Mouse (Mus musculus) limb, embryonic 14.5 days (tissue): ENCODE results near the gene Ttll7. TPM values are rescaled to one million over a fixed set of nuclear protein-coding genes. Genes with fewer than 3 reads are reported as not detected.

Experiments
- ATAC-seq: fragments of 200-750 bp; cut with Nextera tagmentation; 2 replicates; pipeline ENCODE4 v1.8.0; 2017; ENCODE audit warnings: low read depth, moderate number of reproducible peaks, moderate TSS enrichment; ENCODE audit not compliant: low FRiP score
- DNase-seq: peaks from one replicate; pipeline ENCODE4 v3.0.0-alpha.2; 2015; ENCODE audit warnings: low spot score
- H3K27ac ChIP-seq: fragments of 300-500 bp; sonication (generic); replicated peaks from 2 replicates; pipeline ENCODE4 v1.5.1; 2014; ENCODE audit warnings: low read depth, mild to moderate bottlenecking, low read length, moderate library complexity, mixed read lengths
- H3K27me3 ChIP-seq: fragments of 300-500 bp; sonication (generic); 2 replicates; pipeline ENCODE4 v1.6.1; 2014; ENCODE audit warnings: low read length, mixed read lengths; ENCODE audit not compliant: control insufficient read depth, insufficient read depth
- H3K36me3 ChIP-seq: fragments of 300-500 bp; sonication (generic); 2 replicates; pipeline ENCODE4 v1.6.1; 2014; ENCODE audit warnings: mild to moderate bottlenecking, low read length, moderate library complexity, mixed read lengths; ENCODE audit not compliant: control insufficient read depth, insufficient read depth
- H3K4me1 ChIP-seq: fragments of 300-500 bp; sonication (generic); 2 replicates; pipeline ENCODE4 v1.6.1; 2014; ENCODE audit warnings: antibody characterized with exemption, low read length, mixed read lengths; ENCODE audit not compliant: control insufficient read depth, insufficient read depth
- H3K4me2 ChIP-seq: fragments of 300-500 bp; sonication (generic); replicated peaks from 2 replicates; pipeline ENCODE4 v1.6.1; 2014; ENCODE audit warnings: low read depth, mild to moderate bottlenecking, low read length, moderate library complexity; ENCODE audit not compliant: severe bottlenecking
- H3K4me3 ChIP-seq: fragments of 300-500 bp; sonication (generic); replicated peaks from 2 replicates; pipeline ENCODE4 v1.5.1; 2014; ENCODE audit warnings: low read length
- H3K9ac ChIP-seq: fragments of 300-500 bp; sonication (generic); 2 replicates; pipeline ENCODE4 v1.6.1; 2014; ENCODE audit warnings: mild to moderate bottlenecking, low read depth, low read length, moderate library complexity; ENCODE audit not compliant: severe bottlenecking
- H3K9me3 ChIP-seq: fragments of 300-500 bp; sonication (generic); 2 replicates; pipeline ENCODE4 v1.6.1; 2016; ENCODE audit warnings: low read length; ENCODE audit not compliant: control insufficient read depth
- POLR2A ChIP-seq: fragments of 200-500 bp; IDR thresholded peaks from 2 replicates; pipeline ENCODE4 v1.8.0; 2012; ENCODE audit warnings: inconsistent platforms, mild to moderate bottlenecking, moderate library complexity, borderline replicate concordance; ENCODE audit not compliant: insufficient read depth, insufficient read length; ENCODE audit errors: extremely low read depth
- WGBS: fragments of 180-500 bp; shearing (Covaris S2); extraction: QIAGEN DNeasy Blood & Tissue Kit; methylation state at CpG from one replicate; pipeline ENCODE4 v1.1.7; 2014; 5-methylcytosine and 5-hydroxymethylcytosine counted together
- polyA plus RNA-seq, 2 experiments: library from polyadenylated mRNA; depleted of rRNA in 1 of 2; stranded (reverse) in 1 of 2; unstranded in 1 of 2; fragments of >200 nt; fragmentation: Nextera tagmentation in 1 of 2; extraction: Ambion mirVana in 1 of 2; gene quantifications; 2 replicates each; pipeline versions ENCODE4 v1.2.1 to v1.2.3; 2012 to 2014

Ttll7 gene
- polyA plus RNA-seq, 2 experiments: 1.4 to 1.7 TPM

DNA sequence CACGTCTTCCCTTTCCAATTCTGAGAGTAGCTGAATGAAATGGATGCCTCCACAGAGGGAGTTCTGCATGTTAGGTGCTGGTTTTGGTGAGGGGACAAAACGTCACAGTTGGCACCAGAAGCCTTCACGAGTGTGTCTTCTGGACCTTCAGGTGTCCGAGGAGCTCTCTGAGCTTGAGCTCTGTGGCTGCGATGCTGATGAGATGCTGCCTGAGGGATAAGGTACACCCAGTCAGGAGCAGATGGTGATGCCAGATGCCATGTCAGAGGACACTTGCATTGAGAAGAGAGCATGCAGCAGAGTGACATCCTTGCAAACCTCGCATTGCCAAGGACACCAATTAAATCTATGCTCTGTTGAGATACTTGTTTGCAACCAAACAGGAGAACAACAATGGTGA, 164.3 kb downstream of the Ttll7 start:
- Histone ChIP-seq H3K9ac (no peak overlapping the region), H3K4me2 (no peak overlapping the region), H3K27ac (no peak overlapping the region), H3K27me3 (no peaks in the 10 kb centered on the region), H3K36me3 (no peaks in the 10 kb centered on the region), H3K4me3 (no peak overlapping the region), H3K4me1 (no peaks in the 10 kb centered on the region), H3K9me3 (no peaks in the 10 kb centered on the region)
- DNase-seq (no peak), ATAC-seq (no peak)
- WGBS: 91% methylated on average over 6 of the region's 6 CpGs
- TF ChIP-seq POLR2A: no peak

DNA sequence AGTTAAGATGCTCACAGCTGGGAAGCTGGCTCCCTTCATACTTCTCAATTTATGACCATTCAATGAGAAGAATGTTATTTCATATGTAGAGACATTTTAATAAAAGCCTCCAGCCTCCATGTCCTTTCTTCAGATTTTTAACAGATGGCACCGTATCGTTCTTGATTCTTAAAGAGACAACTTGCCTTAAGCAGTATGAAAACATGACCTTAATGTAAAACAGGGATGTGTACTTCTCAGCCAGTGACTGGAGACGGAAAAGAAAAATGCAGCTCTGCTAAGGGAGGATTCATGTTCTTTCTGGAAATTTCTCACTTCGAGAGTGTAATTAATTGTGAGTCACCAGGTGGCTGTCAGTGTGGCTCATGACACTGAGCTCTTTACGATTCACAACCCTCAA, 167.3 kb downstream of the Ttll7 start:
- Histone ChIP-seq H3K4me2 (no peak overlapping the region), H3K4me1 (no peaks in the 10 kb centered on the region), H3K9ac (no peak overlapping the region), H3K36me3 (no peaks in the 10 kb centered on the region), H3K4me3 (no peak overlapping the region), H3K27me3 (no peaks in the 10 kb centered on the region), H3K27ac (no peak overlapping the region), H3K9me3 (no peaks in the 10 kb centered on the region)
- ATAC-seq (no peak), DNase-seq (no peak)
- WGBS: 37% methylated on average over 5 of the region's 5 CpGs
- no peak for TF ChIP-seq POLR2A

DNA sequence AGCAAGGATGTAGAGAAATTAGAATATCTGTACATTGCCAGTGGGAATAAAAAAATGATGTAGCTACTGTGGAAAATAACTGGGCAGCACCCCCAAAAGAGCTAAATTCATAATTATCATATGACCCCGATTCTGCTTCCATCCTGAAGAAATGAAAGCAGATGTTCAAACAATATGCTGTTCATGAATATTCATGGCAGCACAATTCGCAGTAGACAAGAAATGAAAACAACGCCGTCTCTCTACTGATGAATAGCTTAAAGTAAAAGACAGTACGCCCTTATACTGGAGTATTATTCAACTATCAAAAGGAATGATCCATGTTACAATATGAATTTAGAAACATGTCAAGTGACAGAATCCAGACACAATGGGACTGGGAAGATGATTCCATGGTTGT, 174.1 kb downstream of the Ttll7 start:
- Histone ChIP-seq H3K27ac (no peak overlapping the region), H3K4me2 (no peak overlapping the region), H3K27me3 (no peaks in the 10 kb centered on the region), H3K4me3 (no peak overlapping the region), H3K4me1 (no peaks in the 10 kb centered on the region), H3K9me3 (no peaks in the 10 kb centered on the region), H3K36me3 (no peaks in the 10 kb centered on the region), H3K9ac (no peak overlapping the region)
- 93% methylated on average over 5 of the region's 5 CpGs for WGBS
- ATAC-seq: no peak
- DNase-seq: no peak
- TF ChIP-seq POLR2A: no peak

DNA sequence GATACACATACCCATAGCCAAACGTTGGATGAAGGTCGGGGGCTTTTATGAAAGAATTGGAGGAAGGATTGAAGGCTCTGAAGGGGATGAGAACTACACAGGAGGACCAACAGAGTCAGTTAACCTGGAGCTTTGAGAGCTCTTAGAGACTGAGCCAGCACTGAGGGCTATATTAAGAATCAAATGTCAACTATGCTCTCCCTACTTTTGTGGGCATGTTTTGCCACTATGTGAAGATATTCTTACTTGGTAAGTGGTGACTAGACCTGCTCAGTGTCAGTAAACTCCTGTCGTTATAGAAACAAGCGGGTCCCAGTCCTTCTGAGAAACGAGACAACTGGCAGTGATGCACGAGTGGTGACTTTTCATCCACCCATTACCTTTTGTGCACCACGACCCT, 176.2 kb downstream of the Ttll7 start:
- no peaks in the 10 kb centered on the region for H3K9me3 ChIP-seq
- no peak for ATAC-seq
- 89% methylated on average over 7 of the region's 7 CpGs for WGBS
- no peak for DNase-seq
- no peaks in the 10 kb centered on the region for H3K27me3 ChIP-seq
- H3K27ac ChIP-seq: no peak overlapping the region
- H3K36me3 ChIP-seq: no peaks in the 10 kb centered on the region
- H3K4me3 ChIP-seq: no peak overlapping the region
- no peaks in the 10 kb centered on the region for H3K4me1 ChIP-seq
- H3K9ac ChIP-seq: no peak overlapping the region
- no peak for TF ChIP-seq POLR2A
- no peak overlapping the region for H3K4me2 ChIP-seq

DNA sequence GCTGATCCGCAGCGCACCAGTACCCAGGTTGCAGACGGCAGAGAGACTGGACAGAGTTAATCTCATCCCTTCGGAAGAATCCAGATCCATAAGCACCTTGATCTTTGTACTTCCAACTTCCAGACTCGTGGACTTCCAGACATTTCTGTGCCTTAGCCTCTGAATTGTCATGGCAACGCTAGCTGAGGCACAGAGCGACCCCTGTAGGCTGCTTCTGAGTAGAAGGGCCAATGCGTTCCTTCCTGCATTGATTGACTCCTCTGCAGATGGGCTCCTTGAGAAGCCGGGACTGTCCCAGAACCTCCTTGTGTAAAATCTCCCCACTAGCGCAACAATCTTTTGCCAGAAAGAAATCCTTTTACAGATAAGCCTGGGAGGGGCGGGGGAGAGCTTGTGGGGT, 177.6 kb downstream of the Ttll7 start:
- Histone ChIP-seq H3K36me3 (no peaks in the 10 kb centered on the region), H3K4me2 (no peak overlapping the region), H3K4me1 (no peaks in the 10 kb centered on the region), H3K9ac (no peak overlapping the region), H3K27me3 (no peaks in the 10 kb centered on the region), H3K27ac (no peak overlapping the region), H3K4me3 (no peak overlapping the region), H3K9me3 (no peaks in the 10 kb centered on the region)
- WGBS: 87% methylated on average over 11 of the region's 11 CpGs
- ATAC-seq (no peak), DNase-seq (no peak)
- TF ChIP-seq POLR2A: no peak

DNA sequence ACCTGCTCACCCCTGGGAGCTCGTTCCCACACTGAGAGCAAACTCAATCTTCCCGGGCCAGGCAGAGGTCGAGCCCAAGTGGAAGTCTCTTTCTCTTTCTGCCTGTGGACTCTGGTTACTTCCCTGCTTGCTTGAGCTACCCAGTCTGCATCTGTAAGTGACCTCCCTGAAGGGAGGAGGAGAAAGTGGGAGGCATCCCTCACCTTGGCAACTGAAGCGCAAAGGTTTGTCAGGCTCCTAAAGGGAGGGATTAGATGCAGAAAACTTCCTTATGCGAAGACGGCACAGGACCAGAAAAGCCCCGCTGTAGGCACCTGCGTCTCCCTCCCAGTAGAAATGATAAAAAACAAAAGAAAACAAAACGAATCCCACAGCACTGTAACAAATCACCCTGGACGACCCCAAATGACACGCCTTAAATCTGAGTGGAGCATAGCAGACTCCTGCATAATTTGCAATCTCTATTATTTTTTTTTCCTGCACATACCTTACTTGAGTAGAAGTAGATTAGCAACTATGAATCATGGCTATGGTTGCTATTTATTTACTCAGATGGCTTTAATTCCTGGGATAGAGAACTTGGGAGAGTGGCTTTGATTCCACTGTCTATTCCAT, 178.2 kb downstream of the Ttll7 start:
- Histone ChIP-seq H3K27me3 (no peaks in the 10 kb centered on the region), H3K9ac (no peak overlapping the region), H3K4me2 (no peak overlapping the region), H3K4me1 (no peaks in the 10 kb centered on the region), H3K27ac (no peak overlapping the region), H3K36me3 (no peaks in the 10 kb centered on the region), H3K9me3 (no peaks in the 10 kb centered on the region), H3K4me3 (no peak overlapping the region)
- no peak for DNase-seq
- no peak for ATAC-seq
- WGBS: 59% methylated on average over 11 of the region's 11 CpGs
- no peak for TF ChIP-seq POLR2A

Other genes with a start within 250 kb of the Ttll7 start
- gene Dnase2b, start 236.8 kb upstream of the Ttll7 start, polyA plus RNA-seq (2012; rRNA removed): 0.05 TPM in 1 of 2 replicates, not detected in the other
- gene Dnase2b, start 236.8 kb upstream of the Ttll7 start, polyA plus RNA-seq (2014; fragmentation: Nextera tagmentation; extraction: Ambion mirVana): 0.10 TPM in 1 of 2 replicates, not detected in the other
- 0.09 TPM in 1 of 2 replicates, not detected in the other for gene 4930503B20Rik, start 201.1 kb upstream of the Ttll7 start, polyA plus RNA-seq (2012; rRNA removed)
- not detected in 2 replicates for gene 4930503B20Rik, start 201.1 kb upstream of the Ttll7 start, polyA plus RNA-seq (2014; fragmentation: Nextera tagmentation; extraction: Ambion mirVana)
- gene Samd13, start 166.8 kb upstream of the Ttll7 start, polyA plus RNA-seq (2012; rRNA removed): 0.55 and 0.72 TPM in 2 replicates
- gene Samd13, start 166.8 kb upstream of the Ttll7 start, polyA plus RNA-seq (2014; fragmentation: Nextera tagmentation; extraction: Ambion mirVana): 0.83 and 1.4 TPM in 2 replicates
- gene Prkacb, start 39.4 kb upstream of the Ttll7 start, polyA plus RNA-seq (2012; rRNA removed): 45.4 and 47.9 TPM in 2 replicates
- 66.3 and 75.4 TPM in 2 replicates for gene Prkacb, start 39.4 kb upstream of the Ttll7 start, polyA plus RNA-seq (2014; fragmentation: Nextera tagmentation; extraction: Ambion mirVana)